Mouse (Mus musculus): ENCODE measurements around the gene Chrm3. TPM values are rescaled to one million over a fixed set of nuclear protein-coding genes. Genes with fewer than 3 reads are reported as not detected.

The Chrm3 gene
- polyA plus RNA-seq, 1 experiment: 2.6 TPM

DNA sequence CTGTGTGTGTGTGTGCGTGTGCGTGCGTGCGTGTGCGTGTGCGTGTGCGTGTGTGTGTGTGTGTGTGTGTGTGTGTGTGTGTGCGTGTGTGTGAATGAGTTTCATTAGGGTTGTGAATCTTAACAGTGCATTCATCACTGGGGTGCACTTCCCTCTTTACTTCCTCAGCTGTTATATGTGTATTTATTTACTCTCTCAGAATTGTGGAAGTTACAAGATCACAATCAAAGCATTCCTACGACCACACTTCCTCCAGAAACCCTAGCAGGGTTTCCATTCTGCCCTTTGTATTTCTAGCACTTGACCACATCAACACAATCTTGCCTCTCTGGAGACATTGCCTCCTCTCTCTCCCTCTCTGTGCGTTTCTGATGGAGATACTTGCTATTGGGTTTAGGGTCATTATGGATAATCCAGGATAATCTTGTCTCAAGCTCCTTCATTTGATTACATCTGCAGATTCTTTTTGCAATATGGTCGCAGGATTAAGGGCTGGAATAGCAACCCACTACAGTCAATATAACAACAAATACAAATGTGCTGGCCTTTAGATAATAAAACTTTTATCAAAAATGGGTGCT, 465.5 kb downstream of the Chrm3 start:
- no peaks in the 10 kb centered on the region for H3K4me1 ChIP-seq (ENCODE audit: control insufficient read depth, insufficient read depth, insufficient read length, low read length)

GRCm38 (mm10) chr13:9891088-9891487, 469.6 kb downstream of the Chrm3 start:
- no peaks in the 10 kb centered on the region for H3K36me3 ChIP-seq (ENCODE audit: control insufficient read depth, insufficient read depth, low read length)
- TF ChIP-seq POLR2A (IDR thresholded peaks at IDR 0.05; ENCODE audit: low read depth, low read length): no peak
- no peak for TF ChIP-seq CTCF (IDR thresholded peaks at IDR 0.05; ENCODE audit: extremely low read depth, insufficient read length, insufficient replicate concordance, low read depth, low read length)
- no peaks in the 10 kb centered on the region for H3K27me3 ChIP-seq (ENCODE audit: control insufficient read depth, insufficient read depth, low read length)
- H3K4me1 ChIP-seq (ENCODE audit: control insufficient read depth, insufficient read depth, insufficient read length, low read length): no peaks in the 10 kb centered on the region
- no peak overlapping the region for H3K4me3 ChIP-seq (ENCODE audit: low read depth, low read length)
- no peak overlapping the region for H3K27ac ChIP-seq (ENCODE audit: insufficient read depth, low read depth, low read length)
- 90% methylated on average over 1 of the region's 1 CpGs for WGBS

More for the DNA sequence above, 465.5 kb downstream of the Chrm3 start:
- 76% methylated on average over 11 of the region's 11 CpGs for WGBS
- no peaks in the 10 kb centered on the region for H3K36me3 ChIP-seq (ENCODE audit: control insufficient read depth, insufficient read depth, low read length)
- no peaks in the 10 kb centered on the region for H3K27me3 ChIP-seq (ENCODE audit: control insufficient read depth, insufficient read depth, low read length)
- no peak overlapping the region for H3K4me3 ChIP-seq (ENCODE audit: low read depth, low read length)
- no peak for TF ChIP-seq CTCF (IDR thresholded peaks at IDR 0.05; ENCODE audit: extremely low read depth, insufficient read length, insufficient replicate concordance, low read depth, low read length)
- no peak for TF ChIP-seq POLR2A (IDR thresholded peaks at IDR 0.05; ENCODE audit: low read depth, low read length)
- H3K27ac ChIP-seq (ENCODE audit: insufficient read depth, low read depth, low read length): no peak overlapping the region

DNA sequence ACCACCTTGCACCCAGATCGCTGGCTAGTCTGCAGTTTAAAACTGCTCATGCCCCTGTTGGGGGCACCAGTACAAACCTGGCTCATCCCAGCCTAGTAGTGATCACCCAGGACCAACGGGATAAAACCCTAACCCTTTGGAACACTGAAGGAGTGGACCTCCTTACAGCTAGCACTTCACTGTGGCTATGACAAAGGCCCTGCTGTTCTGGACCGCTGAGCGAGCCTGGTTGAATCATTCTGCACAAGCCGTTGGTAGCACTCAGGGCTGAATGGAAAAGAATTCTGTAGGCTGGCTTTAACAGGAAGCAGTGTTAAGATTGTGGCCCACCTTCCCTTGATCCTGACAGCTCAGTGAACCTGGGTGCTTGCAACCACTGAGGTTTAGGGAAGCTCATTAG, 470.2 kb downstream of the Chrm3 start:
- TF ChIP-seq CTCF (IDR thresholded peaks at IDR 0.05; ENCODE audit: extremely low read depth, insufficient read length, insufficient replicate concordance, low read depth, low read length) (no peak), POLR2A (IDR thresholded peaks at IDR 0.05; ENCODE audit: low read depth, low read length) (no peak)
- WGBS: 72% methylated on average over 5 of the region's 5 CpGs

GRCm38 (mm10) chr13:9889954-9890353, 470.7 kb downstream of the Chrm3 start:
- WGBS: 33% methylated on average over 1 of the region's 1 CpGs
- H3K27me3 ChIP-seq (ENCODE audit: control insufficient read depth, insufficient read depth, low read length): no peaks in the 10 kb centered on the region
- H3K4me1 ChIP-seq (ENCODE audit: control insufficient read depth, insufficient read depth, insufficient read length, low read length): no peaks in the 10 kb centered on the region
- TF ChIP-seq CTCF (IDR thresholded peaks at IDR 0.05; ENCODE audit: extremely low read depth, insufficient read length, insufficient replicate concordance, low read depth, low read length): no peak
- TF ChIP-seq POLR2A (IDR thresholded peaks at IDR 0.05; ENCODE audit: low read depth, low read length): no peak
- H3K4me3 ChIP-seq (ENCODE audit: low read depth, low read length): no peak overlapping the region
- no peaks in the 10 kb centered on the region for H3K36me3 ChIP-seq (ENCODE audit: control insufficient read depth, insufficient read depth, low read length)
- no peak overlapping the region for H3K27ac ChIP-seq (ENCODE audit: insufficient read depth, low read depth, low read length)

More for the DNA sequence above, 470.2 kb downstream of the Chrm3 start:
- no peaks in the 10 kb centered on the region for H3K36me3 ChIP-seq (ENCODE audit: control insufficient read depth, insufficient read depth, low read length)
- H3K4me3 ChIP-seq (ENCODE audit: low read depth, low read length): no peak overlapping the region
- no peaks in the 10 kb centered on the region for H3K27me3 ChIP-seq (ENCODE audit: control insufficient read depth, insufficient read depth, low read length)
- H3K27ac ChIP-seq (ENCODE audit: insufficient read depth, low read depth, low read length): no peak overlapping the region
- no peaks in the 10 kb centered on the region for H3K4me1 ChIP-seq (ENCODE audit: control insufficient read depth, insufficient read depth, insufficient read length, low read length)

DNA sequence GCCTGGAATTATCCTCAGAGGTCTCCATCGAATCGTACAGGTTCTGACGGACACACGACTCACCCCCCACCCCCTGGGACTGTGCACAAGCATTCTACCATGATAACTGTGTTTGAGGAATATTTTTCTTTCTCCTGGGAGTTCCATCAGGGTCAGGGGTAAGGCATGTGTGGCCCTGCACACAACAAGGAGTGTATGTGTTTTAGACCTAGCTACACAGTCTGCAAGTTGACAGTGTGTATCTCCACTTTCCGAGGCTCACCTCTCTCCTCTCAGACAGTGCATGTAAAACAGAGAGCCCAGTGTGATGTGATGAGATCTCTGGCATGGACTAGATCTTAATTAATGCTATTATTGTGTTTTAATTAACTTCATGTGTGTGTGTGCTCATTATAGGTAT, 472.4 kb downstream of the Chrm3 start:
- H3K36me3 ChIP-seq (ENCODE audit: control insufficient read depth, insufficient read depth, low read length): no peaks in the 10 kb centered on the region
- no peaks in the 10 kb centered on the region for H3K27me3 ChIP-seq (ENCODE audit: control insufficient read depth, insufficient read depth, low read length)
- 82% methylated on average over 5 of the region's 5 CpGs for WGBS
- no peak overlapping the region for H3K4me3 ChIP-seq (ENCODE audit: low read depth, low read length)
- no peak overlapping the region for H3K27ac ChIP-seq (ENCODE audit: insufficient read depth, low read depth, low read length)
- no peaks in the 10 kb centered on the region for H3K4me1 ChIP-seq (ENCODE audit: control insufficient read depth, insufficient read depth, insufficient read length, low read length)
- no peak for TF ChIP-seq CTCF (IDR thresholded peaks at IDR 0.05; ENCODE audit: extremely low read depth, insufficient read length, insufficient replicate concordance, low read depth, low read length)
- TF ChIP-seq POLR2A (IDR thresholded peaks at IDR 0.05; ENCODE audit: low read depth, low read length): no peak

DNA sequence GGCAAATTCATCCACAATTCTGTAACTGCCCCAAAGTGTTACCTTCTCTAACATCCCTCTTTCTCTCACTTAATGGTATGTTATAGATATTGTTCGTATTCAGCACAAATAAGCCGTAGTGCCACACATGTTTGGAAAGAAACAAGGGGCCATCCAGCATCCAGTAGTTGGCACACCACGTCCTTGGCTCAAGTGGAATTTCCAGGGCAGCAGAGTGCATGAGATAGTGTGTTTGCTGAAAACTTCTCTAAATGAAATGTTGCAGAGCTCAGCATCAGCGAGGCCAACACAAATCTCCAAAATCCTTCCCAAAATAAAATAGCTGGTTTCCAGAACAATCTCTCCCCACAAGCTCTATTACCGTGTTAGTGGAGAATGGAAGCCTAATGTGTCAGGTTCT, 473.4 kb downstream of the Chrm3 start:
- TF ChIP-seq POLR2A (IDR thresholded peaks at IDR 0.05; ENCODE audit: low read depth, low read length) (no peak), CTCF (IDR thresholded peaks at IDR 0.05; ENCODE audit: extremely low read depth, insufficient read length, insufficient replicate concordance, low read depth, low read length) (no peak)
- WGBS: 92% methylated on average over 5 of the region's 5 CpGs

DNA sequence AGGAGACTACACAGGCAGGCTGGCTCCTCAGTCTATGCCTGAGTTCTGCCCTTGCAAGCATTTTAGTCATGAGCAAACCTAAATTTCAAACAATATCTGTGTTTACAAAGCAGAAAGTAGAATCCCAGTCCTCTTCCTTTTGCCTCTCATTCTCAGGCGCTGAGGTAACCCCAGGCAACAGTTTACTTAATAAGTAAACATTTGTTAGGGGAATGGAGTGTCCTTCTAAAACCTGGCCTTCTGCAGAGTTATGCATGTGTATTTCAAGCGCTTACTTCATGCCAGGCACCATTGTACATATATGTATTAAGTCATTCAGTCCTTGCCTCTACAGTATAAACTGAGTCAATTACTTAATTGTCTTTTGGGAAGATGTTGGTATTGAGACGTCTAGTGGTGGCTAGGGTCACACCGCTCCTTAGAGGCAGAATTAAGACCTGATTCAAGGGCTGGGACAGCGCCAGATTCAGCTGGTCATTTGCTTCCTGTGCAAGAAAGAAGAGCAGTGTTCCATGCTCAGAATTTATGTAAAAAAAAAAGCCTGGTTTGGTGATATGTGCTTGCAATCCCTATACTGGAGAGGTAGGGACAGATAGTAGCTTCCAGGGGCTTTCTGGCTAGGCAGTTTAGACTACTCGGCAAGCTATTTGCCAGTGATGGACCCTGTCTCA, 474.0 kb downstream of the Chrm3 start:
- no peak for TF ChIP-seq POLR2A (IDR thresholded peaks at IDR 0.05; ENCODE audit: low read depth, low read length)
- no peak for TF ChIP-seq CTCF (IDR thresholded peaks at IDR 0.05; ENCODE audit: extremely low read depth, insufficient read length, insufficient replicate concordance, low read depth, low read length)
- Histone ChIP-seq H3K27ac (ENCODE audit: insufficient read depth, low read depth, low read length) (no peak overlapping the region), H3K36me3 (ENCODE audit: control insufficient read depth, insufficient read depth, low read length) (no peaks in the 10 kb centered on the region), H3K4me3 (ENCODE audit: low read depth, low read length) (no peak overlapping the region), H3K4me1 (ENCODE audit: control insufficient read depth, insufficient read depth, insufficient read length, low read length) (no peaks in the 10 kb centered on the region), H3K27me3 (ENCODE audit: control insufficient read depth, insufficient read depth, low read length) (no peaks in the 10 kb centered on the region)
- 70% methylated on average over 6 of the region's 6 CpGs for WGBS

More for the DNA sequence above, 473.4 kb downstream of the Chrm3 start:
- no peaks in the 10 kb centered on the region for H3K36me3 ChIP-seq (ENCODE audit: control insufficient read depth, insufficient read depth, low read length)
- H3K4me3 ChIP-seq (ENCODE audit: low read depth, low read length): no peak overlapping the region
- no peak overlapping the region for H3K27ac ChIP-seq (ENCODE audit: insufficient read depth, low read depth, low read length)
- H3K27me3 ChIP-seq (ENCODE audit: control insufficient read depth, insufficient read depth, low read length): no peaks in the 10 kb centered on the region
- no peaks in the 10 kb centered on the region for H3K4me1 ChIP-seq (ENCODE audit: control insufficient read depth, insufficient read depth, insufficient read length, low read length)

Data from small intestine, adult 2 months (tissue).